Mouse (Mus musculus): ENCODE measurements around the gene Spef1.

- TF ChIP-seq CTCF (IDR thresholded peaks at IDR 0.05): no peak
- no peak for TF ChIP-seq EP300 (IDR thresholded peaks at IDR 0.05)
These were observed 37.9 kb downstream of the Spef1 start for GRCm38 (mm10) chr2:131149254-131149578.

Measured in lung, postnatal 0 days (tissue).